Mouse (Mus musculus) megakaryocyte-erythroid progenitor cell, adult 5-6 weeks (primary cell): ENCODE data around the gene Kif26b. TPM values are rescaled to one million over a fixed set of nuclear protein-coding genes. Genes with fewer than 3 reads are reported as not detected.
A peak's percentile ranks its signal among the peaks of the same experiment; 100 is the strongest.

ENCODE experiments used
- ATAC-seq: replicated peaks from 2 replicates; pipeline ENCODE4 v1.8.0; 2016; ENCODE audit warnings: mild to moderate bottlenecking, inconsistent platforms; ENCODE audit not compliant: severe bottlenecking, poor library complexity, low FRiP score, low TSS enrichment
- total RNA-seq, 2 experiments: library from RNA; stranded (forward) in 1 of 2; stranded (reverse) in 1 of 2; fragments of 200-1000, 215-1000 nt in 1 of 2; fragments of >200 nt in 1 of 2; fragmentation: Nextera tagmentation in 1 of 2; gene quantifications; 2 replicates each; pipeline ENCODE4 v1.2.3; 2014 to 2017

The Kif26b gene
- total RNA-seq, 2 experiments from 2014 or later: 1.2 to 2.8 TPM

GRCm38 (mm10) chr1:178864297-178864696 lies 335.4 kb downstream of the Kif26b start:
- no peak for ATAC-seq

GRCm38 (mm10) chr1:178866757-178867156 lies 337.8 kb downstream of the Kif26b start:
- no peak for ATAC-seq

GRCm38 (mm10) chr1:178871055-178871454 lies 342.1 kb downstream of the Kif26b start:
- ATAC-seq: no peak

GRCm38 (mm10) chr1:178876926-178877325 lies 348.0 kb downstream of the Kif26b start:
- no peak for ATAC-seq

- no peak for ATAC-seq
Measured at GRCm38 (mm10) chr1:178878676-178879075, 349.8 kb downstream of the Kif26b start.

DNA sequence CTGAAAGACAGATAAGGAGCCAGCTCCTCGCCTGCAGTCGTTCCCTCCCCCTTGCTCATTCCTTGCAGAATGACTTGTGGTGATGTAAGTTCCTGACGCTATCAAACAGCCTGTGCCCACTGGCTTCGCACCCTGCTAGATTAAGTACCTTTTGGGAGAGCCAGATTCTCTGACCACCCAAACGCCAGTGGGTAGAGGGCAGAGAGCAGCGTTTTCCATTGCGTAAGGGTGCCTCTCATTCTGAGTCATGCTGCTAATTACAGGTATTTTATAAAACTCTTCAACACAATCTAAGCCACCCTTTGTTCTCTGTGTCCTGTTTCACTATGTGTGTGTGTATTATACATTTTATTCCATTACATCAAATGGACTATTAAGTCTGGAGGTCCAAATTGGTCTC lies 352.0 kb downstream of the Kif26b start:
- no peak for ATAC-seq

- ATAC-seq: no peak
Measured at GRCm38 (mm10) chr1:178886671-178887070, 357.7 kb downstream of the Kif26b start.

DNA sequence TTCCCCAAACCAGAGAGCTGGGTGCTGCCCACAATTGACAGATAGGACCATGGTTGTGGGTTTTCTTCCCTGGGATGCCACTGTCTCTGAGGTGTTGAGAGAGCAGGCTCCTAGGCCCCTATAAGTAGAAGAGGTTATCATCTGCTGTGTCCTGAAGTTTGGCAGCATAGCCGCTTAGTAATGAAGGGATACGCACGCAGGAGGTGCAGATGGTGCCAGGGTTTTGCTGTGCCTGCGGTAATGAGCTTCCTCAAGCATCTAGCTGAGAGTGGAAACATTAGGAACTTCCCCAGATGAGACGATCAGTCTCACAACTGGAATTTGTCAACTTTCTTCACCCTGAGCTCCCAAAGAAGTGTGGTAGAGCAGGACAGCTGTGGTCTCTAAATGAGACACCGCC lies 363.5 kb downstream of the Kif26b start:
- ATAC-seq: no peak

DNA sequence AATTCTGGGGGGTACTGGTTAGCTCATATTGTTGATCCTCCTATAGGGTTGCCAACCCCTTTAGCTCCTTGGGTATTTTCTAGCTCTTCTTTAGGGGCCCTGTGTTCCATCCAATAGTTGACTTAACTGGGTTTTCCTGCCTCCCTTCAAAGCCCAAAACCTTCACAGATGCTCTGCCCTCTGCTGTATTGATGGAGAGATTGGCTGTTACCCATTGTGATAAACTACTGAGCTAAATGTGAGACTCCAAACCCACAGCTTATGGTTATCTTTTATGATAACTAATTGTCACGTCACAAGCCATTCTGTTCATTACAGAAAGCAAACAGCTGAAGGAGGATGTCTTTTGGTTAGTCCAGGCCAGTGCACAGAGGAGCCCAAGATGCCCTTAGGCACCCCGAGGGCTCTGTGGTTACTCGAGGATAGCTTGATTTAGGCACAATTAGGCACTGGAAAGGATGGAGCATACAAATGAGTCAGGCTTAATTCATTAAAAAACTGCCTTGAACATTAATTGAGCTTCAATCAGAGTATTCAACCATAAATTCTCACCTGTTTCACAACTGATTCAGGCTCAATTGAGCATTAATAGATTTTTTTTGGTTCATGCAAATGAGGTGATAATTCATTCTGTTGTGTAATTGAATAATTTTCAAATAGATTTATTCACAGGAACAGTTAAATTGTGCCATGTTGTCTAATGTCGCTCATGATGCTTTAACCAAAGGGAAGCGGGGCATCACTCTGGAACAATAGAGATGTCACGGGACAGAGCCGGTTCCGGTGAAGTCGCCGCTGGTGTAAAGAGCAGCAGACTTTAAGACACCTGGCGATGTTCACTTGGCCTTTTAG lies 364.5 kb downstream of the Kif26b start:
- ATAC-seq: no peak

DNA sequence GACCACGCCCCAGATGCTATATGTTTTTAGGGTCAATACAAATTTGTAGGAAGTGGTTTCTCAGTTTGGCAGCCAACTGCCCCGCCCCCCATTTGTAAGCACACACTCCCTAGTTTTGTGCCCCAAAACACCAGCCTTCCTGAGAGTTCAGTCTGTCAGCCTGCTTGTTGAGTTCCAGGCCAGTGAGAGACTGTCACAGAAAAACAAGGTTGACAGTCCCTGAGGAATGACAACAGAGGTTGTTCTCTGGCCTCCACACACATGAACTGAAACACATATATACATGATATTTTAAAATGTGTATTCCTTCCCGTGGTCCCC lies 365.1 kb downstream of the Kif26b start:
- no peak for ATAC-seq

DNA sequence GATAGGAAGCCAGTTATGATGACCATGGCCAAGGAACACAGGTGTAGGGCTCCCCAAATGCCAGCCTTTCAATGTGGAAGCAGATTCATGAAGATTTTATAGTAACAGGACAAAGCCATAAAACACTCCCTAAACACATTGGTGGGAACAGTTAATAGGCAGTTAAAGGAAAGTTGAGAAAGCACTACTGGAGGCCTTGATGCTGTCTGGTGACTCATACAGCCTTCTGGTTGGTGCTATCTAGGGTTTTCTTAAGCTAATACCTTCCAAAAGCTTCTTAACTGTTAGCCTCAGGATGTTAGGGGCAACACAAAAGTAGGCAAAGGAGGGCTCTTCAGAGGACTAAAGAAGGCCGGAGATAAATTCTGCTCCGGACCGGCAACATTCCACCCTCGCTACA lies 366.7 kb downstream of the Kif26b start:
- no peak for ATAC-seq

DNA sequence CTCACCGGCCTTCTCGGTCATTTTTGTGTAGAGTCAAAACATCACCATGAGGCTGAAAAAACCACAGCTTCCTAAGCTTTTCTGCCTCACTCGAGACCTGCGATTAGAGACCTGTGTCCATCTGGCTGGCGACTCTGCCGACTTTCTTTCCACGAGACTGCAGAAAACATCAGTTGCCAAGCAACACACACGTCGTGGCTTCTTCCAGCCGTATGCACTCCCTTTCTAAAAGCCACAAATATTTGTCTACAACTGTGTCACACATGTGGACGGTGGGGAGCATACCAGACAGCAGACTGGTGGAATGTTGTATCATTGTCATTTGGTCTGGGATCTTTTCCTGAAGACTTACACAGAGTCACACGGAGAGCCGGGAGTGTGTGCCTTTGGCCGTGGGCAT lies 382.0 kb downstream of the Kif26b start:
- no peak for ATAC-seq

DNA sequence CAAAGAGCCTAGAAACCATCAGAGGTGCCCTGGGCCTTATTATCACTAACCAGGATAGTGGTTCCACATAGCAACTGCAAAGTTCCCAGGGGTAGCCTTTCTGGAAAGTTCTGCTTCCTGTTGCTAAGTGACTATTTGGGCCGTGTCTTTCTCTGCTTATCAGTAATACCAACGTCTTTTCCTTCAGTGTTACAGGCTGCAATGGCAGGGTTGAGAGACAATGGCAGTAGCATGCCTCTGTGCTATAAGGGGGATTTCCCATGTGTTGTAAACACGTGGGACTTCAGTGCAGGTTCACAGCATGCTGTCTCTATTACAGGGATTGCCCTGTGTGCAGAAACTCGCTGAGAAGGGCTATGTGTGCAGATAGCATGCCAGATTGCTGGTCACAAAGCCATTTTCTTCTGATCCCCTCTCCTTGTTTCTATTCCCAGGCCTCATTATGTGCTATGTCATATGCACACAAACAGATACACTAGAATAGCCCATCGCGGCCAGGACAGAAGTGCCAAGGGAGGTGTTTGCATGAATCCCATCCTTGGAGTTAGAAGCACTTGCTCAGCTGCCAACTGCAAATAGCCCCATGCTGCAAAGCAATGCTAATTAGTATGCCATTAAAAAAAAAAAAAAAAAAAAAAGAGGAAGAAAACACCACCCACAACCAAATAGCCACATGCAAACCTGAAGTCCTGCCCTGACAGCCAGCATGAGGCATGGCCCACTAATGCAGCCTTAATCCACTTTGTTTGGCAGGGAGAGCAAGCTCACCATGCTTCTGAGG lies 384.2 kb downstream of the Kif26b start:
- peak; percentile 68 for ATAC-seq

DNA sequence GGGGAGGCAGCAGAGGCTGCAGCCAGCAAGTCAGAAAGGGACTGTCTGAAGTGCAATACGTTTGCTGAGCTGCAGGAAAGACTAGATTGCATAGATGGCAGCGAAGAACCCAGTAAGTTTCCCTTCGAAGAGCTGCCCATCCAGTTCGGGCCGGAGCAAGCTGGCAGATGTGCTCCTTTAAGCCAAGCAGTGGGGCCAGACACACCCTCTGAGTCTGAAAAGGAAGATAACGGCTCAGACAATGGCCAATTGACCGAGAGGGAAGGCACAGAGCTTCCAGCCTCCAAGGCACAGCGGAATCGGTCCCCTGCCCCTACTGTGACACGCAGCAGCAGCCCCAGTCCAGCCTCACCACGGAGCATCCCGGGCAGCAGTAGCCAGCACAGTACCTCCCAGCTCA lies 386.1 kb downstream of the Kif26b start:
- ATAC-seq: no peak

DNA sequence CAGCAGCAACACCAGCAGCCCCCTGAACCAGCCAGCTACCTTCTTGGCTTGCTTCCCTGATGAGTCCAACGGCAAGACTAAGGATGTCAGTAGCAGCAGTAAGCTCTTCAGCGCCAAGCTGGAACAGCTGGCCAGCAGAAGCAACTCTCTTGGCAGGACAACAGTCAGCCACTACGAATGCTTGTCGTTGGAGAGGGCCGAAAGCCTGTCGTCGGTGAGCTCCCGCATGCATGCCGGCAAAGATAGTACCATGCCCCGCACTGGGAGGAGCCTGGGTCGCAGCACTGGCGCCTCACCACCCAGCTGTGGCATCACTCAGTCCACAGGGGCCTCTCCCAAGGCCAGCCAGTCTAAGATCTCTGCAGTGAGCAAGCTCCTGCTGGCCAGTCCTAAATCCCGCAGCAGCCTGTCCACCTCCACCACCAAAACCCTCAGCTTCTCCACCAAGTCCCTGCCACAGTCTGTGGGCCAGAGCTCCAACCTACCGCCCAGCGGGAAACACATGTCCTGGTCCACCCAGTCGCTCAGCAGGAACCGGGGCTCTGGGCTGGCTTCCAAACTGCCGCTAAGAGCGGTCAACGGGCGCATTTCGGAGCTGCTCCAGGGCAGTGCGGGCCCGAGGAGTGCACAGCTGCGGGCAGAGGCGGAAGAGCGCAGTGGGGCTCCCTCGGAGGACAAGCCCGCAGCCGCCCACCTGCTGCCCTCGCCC lies 388.4 kb downstream of the Kif26b start:
- no peak for ATAC-seq

DNA sequence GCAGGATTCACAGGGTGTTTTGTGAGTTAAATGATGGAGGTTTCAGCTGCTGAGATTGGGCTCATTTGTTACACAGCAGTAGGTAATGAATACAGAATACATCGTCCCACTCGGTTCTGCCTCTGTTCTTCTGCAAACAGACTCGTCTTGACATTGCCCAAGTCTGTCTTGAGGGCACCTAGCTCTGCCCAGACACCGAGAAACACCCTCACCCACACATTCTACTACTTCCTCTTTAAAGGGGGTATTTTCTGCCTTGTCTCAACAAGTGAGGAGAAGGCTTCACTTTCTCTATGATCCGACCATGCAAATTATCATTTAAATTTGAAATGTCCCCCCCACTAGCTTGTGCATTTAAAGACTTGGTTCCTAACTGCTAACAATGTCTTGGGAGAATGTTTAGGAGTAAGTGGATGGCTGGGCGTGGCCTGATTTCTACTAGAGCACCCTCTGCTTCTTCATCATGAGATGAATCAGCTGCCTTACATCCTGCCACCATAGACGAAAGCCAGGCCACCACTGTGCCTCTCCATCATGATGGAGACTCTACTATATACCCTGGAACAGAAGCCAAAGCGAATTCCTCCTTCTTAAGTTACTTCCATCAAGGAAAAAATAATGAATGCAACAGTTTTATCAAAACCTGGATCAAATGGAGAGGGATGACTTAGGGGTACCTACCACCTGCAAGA lies 395.7 kb downstream of the Kif26b start:
- ATAC-seq: no peak

- ATAC-seq: no peak
Measured at GRCm38 (mm10) chr1:178929531-178929930, 400.6 kb downstream of the Kif26b start.

DNA sequence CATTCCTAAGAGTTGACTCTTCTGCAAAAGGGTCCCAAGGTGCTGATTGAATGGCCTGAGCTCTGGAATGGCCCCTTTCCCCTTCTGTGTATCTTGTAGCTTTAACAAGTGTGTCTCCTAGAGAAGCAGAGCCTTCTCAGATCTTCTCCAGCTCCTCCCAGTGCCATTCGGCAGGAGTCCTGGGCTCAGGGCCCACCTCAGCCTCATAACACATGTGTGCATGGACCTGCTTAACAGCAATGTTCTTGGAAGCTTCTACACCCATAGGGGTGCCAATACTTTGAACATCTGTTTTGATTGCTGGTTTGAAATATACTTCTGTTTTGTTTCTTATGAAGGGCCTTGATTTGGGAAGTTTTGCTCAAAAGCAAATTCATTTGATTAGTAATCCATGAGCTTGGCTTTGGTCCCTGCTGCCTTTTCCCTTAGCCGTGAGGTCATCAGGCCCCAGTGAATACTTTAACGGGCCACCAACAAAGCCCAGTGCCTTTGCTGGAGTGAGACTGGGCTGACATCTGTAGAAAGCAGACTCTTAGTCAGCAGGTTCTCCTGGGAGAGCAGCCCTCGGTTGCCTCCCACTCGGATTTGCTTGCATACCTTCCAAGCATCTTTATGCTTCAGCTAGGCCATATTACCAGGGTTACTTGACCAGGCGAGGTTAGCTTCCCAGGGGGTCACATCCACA lies 405.2 kb downstream of the Kif26b start:
- ATAC-seq: no peak

DNA sequence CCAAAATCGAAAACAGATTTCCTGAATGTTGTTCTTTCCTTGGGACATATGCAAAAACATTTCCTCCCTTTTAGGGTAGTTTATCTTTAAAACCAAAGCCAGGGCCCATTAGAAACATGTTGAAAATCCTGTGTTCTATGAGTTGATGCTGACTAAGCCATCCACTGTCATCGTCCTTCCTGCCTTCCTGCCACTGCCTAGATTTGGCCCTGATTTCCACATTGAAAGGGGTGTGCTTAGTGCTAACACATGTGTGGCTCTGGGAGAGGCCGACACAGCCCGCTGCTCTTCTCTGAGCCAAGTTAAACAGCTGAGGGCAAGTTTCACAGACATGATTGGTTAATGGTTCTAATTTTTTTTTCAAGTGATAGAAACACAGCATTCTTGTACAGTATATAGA lies 407.5 kb downstream of the Kif26b start:
- no peak for ATAC-seq
